In the genomic region with DNA sequence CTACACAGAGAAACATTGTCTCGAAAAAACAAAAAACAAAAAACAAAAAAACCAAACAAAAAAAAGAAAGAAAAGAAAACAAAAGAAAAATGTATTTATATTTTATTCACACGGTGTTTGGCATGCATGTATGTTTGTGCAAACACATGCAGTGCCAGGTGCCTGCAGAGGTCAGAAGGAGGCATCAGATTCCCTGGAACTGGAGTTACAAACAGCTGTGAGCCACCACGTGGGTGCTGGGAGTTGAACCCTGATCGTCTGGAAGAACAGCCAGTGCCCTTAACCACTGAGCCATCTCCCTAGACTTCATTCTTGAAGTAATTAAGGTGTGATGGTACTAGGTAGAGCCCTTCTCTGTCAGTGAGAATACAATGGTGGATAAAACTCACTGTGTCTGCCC, we compare ENCODE assay signal across 11 mouse cellular contexts.
"Had no signal": no experiment of that assay in that cellular context is flagged by ENCODE, and none has a peak within 500 bp of the region (broad histone marks: within the 10 kb centered on the region; RNA-seq: fewer than 3 reads in every experiment).

No protein-coding gene starts in this region.

- H3K27ac ChIP-seq: limb, embryonic 12.5 days; liver, embryonic 12.5 days; lung, embryonic 15.5 days; macrophage; midbrain, embryonic 12.5 days; stomach, postnatal 0 days had no signal

- DNase-seq: layer of hippocampus, postnatal 36 days; lung, postnatal 14 days; thymus, postnatal 4 days had no signal

- H3K9me3 ChIP-seq: limb, embryonic 12.5 days; liver, embryonic 12.5 days; lung, embryonic 15.5 days; megakaryocyte, embryonic 14.5 days; midbrain, embryonic 12.5 days had no signal

- H3K4me2 ChIP-seq: limb, embryonic 12.5 days; liver, embryonic 12.5 days; lung, embryonic 15.5 days; midbrain, embryonic 12.5 days had no signal

- H3K36me3 ChIP-seq: limb, embryonic 12.5 days; liver, embryonic 12.5 days; lung, embryonic 15.5 days; midbrain, embryonic 12.5 days had no signal

- ATAC-seq: inflammation-experienced regulatory T-cells, adult 6 months; liver, embryonic 12.5 days had no signal

- H3K9ac ChIP-seq: limb, embryonic 12.5 days; liver, embryonic 12.5 days; lung, embryonic 15.5 days; midbrain, embryonic 12.5 days had no signal

- H3K27me3 ChIP-seq: limb, embryonic 12.5 days; liver, embryonic 12.5 days; lung, embryonic 15.5 days; midbrain, embryonic 12.5 days had no signal

- H3K4me3 ChIP-seq: limb, embryonic 12.5 days; liver, embryonic 12.5 days; lung, embryonic 15.5 days; megakaryocyte, embryonic 14.5 days; midbrain, embryonic 12.5 days had no signal
